30 mouse cellular contexts compared by ENCODE assay signal in genomic region chr13:40123868-40124267, GRCm38 (mm10).
"Had no signal": no experiment of that assay in that cellular context is flagged by ENCODE, and none has a peak within 500 bp of the region (broad histone marks: within the 10 kb centered on the region; RNA-seq: fewer than 3 reads in every experiment).

No protein-coding gene starts in this region.

- H3K4me1 ChIP-seq: limb, embryonic 10.5 days; limb, embryonic 12.5 days; limb, embryonic 13.5 days; limb, embryonic 15.5 days; liver, embryonic 13.5 days; liver, embryonic 15.5 days; lung, embryonic 15.5 days; megakaryocyte, embryonic 14.5 days; midbrain, embryonic 10.5 days; midbrain, embryonic 12.5 days; midbrain, embryonic 13.5 days; midbrain, embryonic 15.5 days had no signal

- DNase-seq: left cerebral cortex, postnatal 4 days; liver; liver, embryonic 13.5 days; liver, postnatal 0 days; lung, adult 18-20 months; lung, adult 2 months; lung, embryonic 14.5 days; lung, postnatal 10 days; lung, postnatal 14 days; lung, postnatal 36 days; lung, postnatal 4 days; midbrain, embryonic 14.5 days had no signal

- H3K27ac ChIP-seq: limb, embryonic 10.5 days; limb, embryonic 12.5 days; limb, embryonic 13.5 days; limb, embryonic 15.5 days; liver, embryonic 13.5 days; liver, embryonic 14.5 days; liver, embryonic 15.5 days; lung, embryonic 15.5 days; macrophage; midbrain, embryonic 10.5 days; midbrain, embryonic 12.5 days; midbrain, embryonic 13.5 days; midbrain, embryonic 15.5 days had no signal

- H3K27me3 ChIP-seq: limb, embryonic 12.5 days; limb, embryonic 13.5 days; limb, embryonic 15.5 days; liver, embryonic 13.5 days; liver, embryonic 15.5 days; lung, embryonic 15.5 days; megakaryocyte, embryonic 14.5 days; midbrain, embryonic 12.5 days; midbrain, embryonic 13.5 days; midbrain, embryonic 15.5 days had no signal

- H3K4me2 ChIP-seq: limb, embryonic 12.5 days; limb, embryonic 13.5 days; limb, embryonic 15.5 days; liver, embryonic 11.5 days; liver, embryonic 13.5 days; liver, embryonic 15.5 days; lung, embryonic 14.5 days; lung, embryonic 15.5 days; midbrain, embryonic 11.5 days; midbrain, embryonic 12.5 days; midbrain, embryonic 13.5 days; midbrain, embryonic 15.5 days had no signal

- H3K9ac ChIP-seq: limb, embryonic 12.5 days; limb, embryonic 13.5 days; limb, embryonic 15.5 days; liver, embryonic 13.5 days; liver, embryonic 14.5 days; liver, embryonic 15.5 days; liver, postnatal 0 days; lung, embryonic 14.5 days; lung, embryonic 15.5 days; midbrain, embryonic 12.5 days; midbrain, embryonic 13.5 days; midbrain, embryonic 15.5 days had no signal

- H3K9me3 ChIP-seq: limb, embryonic 10.5 days; limb, embryonic 12.5 days; limb, embryonic 13.5 days; limb, embryonic 15.5 days; liver, embryonic 13.5 days; liver, embryonic 15.5 days; lung, embryonic 15.5 days; midbrain, embryonic 10.5 days; midbrain, embryonic 12.5 days; midbrain, embryonic 13.5 days; midbrain, embryonic 15.5 days had no signal

- H3K36me3 ChIP-seq: limb, embryonic 10.5 days; limb, embryonic 12.5 days; limb, embryonic 13.5 days; limb, embryonic 15.5 days; liver, embryonic 13.5 days; liver, embryonic 15.5 days; lung, embryonic 15.5 days; midbrain, embryonic 10.5 days; midbrain, embryonic 12.5 days; midbrain, embryonic 13.5 days; midbrain, embryonic 15.5 days had no signal

- H3K4me3 ChIP-seq: limb, embryonic 10.5 days; limb, embryonic 12.5 days; limb, embryonic 13.5 days; limb, embryonic 15.5 days; liver, embryonic 13.5 days; liver, embryonic 15.5 days; lung, embryonic 15.5 days; megakaryocyte, embryonic 14.5 days; midbrain, embryonic 10.5 days; midbrain, embryonic 12.5 days; midbrain, embryonic 13.5 days; midbrain, embryonic 15.5 days; myocyte had no signal

- ATAC-seq: liver, postnatal 0 days; lung, postnatal 0 days; midbrain, embryonic 13.5 days; midbrain, embryonic 15.5 days; midbrain, embryonic 16.5 days had no signal
